Mouse (Mus musculus) urinary bladder, postnatal 10 days (tissue): ENCODE measurements around the gene Npr2.
A peak's percentile ranks its signal among the peaks of the same experiment; 100 is the strongest.

Experiments used
- DNase-seq: peaks from one replicate; pipeline ENCODE4 v3.0.0; 2022; ENCODE audit warnings: low spot score

The Npr2 gene

GRCm38 (mm10) chr4:43629106-43629817 lies 2.5 kb upstream of the Npr2 start:
- DNase-seq = no peak

GRCm38 (mm10) chr4:43630030-43630581 lies 1.6 kb upstream of the Npr2 start:
- no peak for DNase-seq

GRCm38 (mm10) chr4:43630671-43631045 lies 1.1 kb upstream of the Npr2 start:
- DNase-seq = no peak

- DNase-seq = no peak
Observed at GRCm38 (mm10) chr4:43631956-43632920, 503 bp downstream of the Npr2 start.

- DNase-seq = no peak
Observed at GRCm38 (mm10) chr4:43633296-43633695, 1.6 kb downstream of the Npr2 start.

- no peak for DNase-seq
Observed at GRCm38 (mm10) chr4:43633736-43634135, 2.0 kb downstream of the Npr2 start.

GRCm38 (mm10) chr4:43634621-43635374 lies 3.1 kb downstream of the Npr2 start:
- no peak for DNase-seq

- DNase-seq = no peak
Observed at GRCm38 (mm10) chr4:43636751-43637150, 5.0 kb downstream of the Npr2 start.

GRCm38 (mm10) chr4:43640076-43640475 lies 8.3 kb downstream of the Npr2 start:
- DNase-seq = no peak

- DNase-seq = no peak
Observed at GRCm38 (mm10) chr4:43640491-43640890, 8.8 kb downstream of the Npr2 start.

- no peak for DNase-seq
Observed at GRCm38 (mm10) chr4:43649783-43650182, 18.0 kb downstream of the Npr2 start.

- no peak for DNase-seq
Observed at GRCm38 (mm10) chr4:43652726-43653125, 21.0 kb downstream of the Npr2 start.

- DNase-seq = no peak
Observed at GRCm38 (mm10) chr4:43653161-43654015, 21.7 kb downstream of the Npr2 start, which contains the start of gene Spag8. Gene Spag8, minus strand, starts transcription at chr4:43653594.

GRCm38 (mm10) chr4:43655656-43656338 lies 24.1 kb downstream of the Npr2 start:
- DNase-seq = no peak

- peak; percentile 79 for DNase-seq
Observed at GRCm38 (mm10) chr4:43656339-43657109, 24.8 kb downstream of the Npr2 start, which contains the start of gene Hint2. Gene Hint2, minus strand, starts transcription at chr4:43656466.

- DNase-seq = no peak
Observed at GRCm38 (mm10) chr4:43657146-43657545, 25.4 kb downstream of the Npr2 start.

GRCm38 (mm10) chr4:43666412-43666811 lies 34.7 kb downstream of the Npr2 start:
- no peak for DNase-seq

GRCm38 (mm10) chr4:43668782-43669427 lies 37.2 kb downstream of the Npr2 start, which contains the start of the genes Tmem8b and Fam221b:
Gene Tmem8b, plus strand, starts transcription at chr4:43668971.
Gene Fam221b, minus strand, starts transcription at chr4:43669145.
- DNase-seq = peak; percentile 51

- peak; percentile 32 for DNase-seq
Observed at GRCm38 (mm10) chr4:43669428-43669794, 37.7 kb downstream of the Npr2 start.
